Mouse (Mus musculus) erythroblast, embryonic 14.5 days (primary cell): Measurements from ENCODE around the gene Pla2g12b.

ENCODE experiments used
- GATA1 ChIP-seq: IDR thresholded peaks from 2 replicates; pipeline ENCODE4 v1.6.1; 2012; ENCODE audit warnings: low read length, inconsistent platforms, mixed read lengths
- TAL1 ChIP-seq: IDR thresholded peaks from 3 replicates; pipeline ENCODE4 v1.6.1; 2012; ENCODE audit warnings: low read length, inconsistent platforms, mixed read lengths

DNA sequence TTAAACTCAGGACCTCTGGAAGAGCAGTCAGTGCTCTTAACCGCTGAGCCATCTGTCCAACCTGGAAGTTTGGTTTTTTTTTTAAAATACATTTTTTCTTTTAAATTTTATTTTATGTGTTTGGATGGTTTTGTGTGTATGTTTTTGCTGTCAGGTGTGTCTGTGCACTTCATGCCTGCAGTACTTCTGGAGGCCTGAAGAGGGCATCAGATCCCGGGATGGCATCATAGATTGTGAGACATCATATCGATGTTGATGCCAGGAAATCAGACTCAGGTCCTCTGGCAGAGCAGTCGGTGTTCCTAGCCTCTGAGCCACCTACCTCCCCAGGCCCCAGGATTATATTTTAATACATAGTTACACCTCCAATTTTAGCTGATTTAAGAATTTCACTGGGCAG lies 10.3 kb downstream of the Pla2g12b start:
- TF ChIP-seq TAL1 = no peak
- TF ChIP-seq GATA1 = no peak
